ENCODE assay signal across 25 mouse cellular contexts in genomic region chr14:117659198-117659761, GRCm38 (mm10).
"Had no signal": no experiment of that assay in that cellular context is flagged by ENCODE, and none has a peak within 500 bp of the region (broad histone marks: within the 10 kb centered on the region; RNA-seq: fewer than 3 reads in every experiment).

No protein-coding gene starts in this region.

- H3K27ac ChIP-seq: gastrocnemius, adult 2 months; heart, embryonic 10.5 days; hindbrain, embryonic 10.5 days; hindbrain, embryonic 12.5 days; hindbrain, embryonic 14.5 days; intestine, embryonic 15.5 days; layer of hippocampus, adult 2 months; left cerebral cortex, adult 2 months; limb, embryonic 12.5 days; liver, embryonic 13.5 days; liver, embryonic 15.5 days had no signal

- H3K4me1 ChIP-seq: heart, embryonic 10.5 days; heart, embryonic 12.5 days; hindbrain, embryonic 10.5 days; intestine, embryonic 15.5 days; limb, embryonic 12.5 days; liver, embryonic 13.5 days; liver, embryonic 15.5 days had no signal

- H3K4me2 ChIP-seq: heart, embryonic 12.5 days; hindbrain, embryonic 12.5 days; hindbrain, embryonic 14.5 days; intestine, embryonic 15.5 days; limb, embryonic 12.5 days; liver, embryonic 13.5 days; liver, embryonic 15.5 days had no signal

- H3K4me3 ChIP-seq: gastrocnemius, adult 2 months; heart, embryonic 10.5 days; heart, embryonic 12.5 days; hindbrain, embryonic 10.5 days; hindbrain, embryonic 12.5 days; intestine, embryonic 15.5 days; layer of hippocampus, adult 2 months; left cerebral cortex, adult 2 months; limb, embryonic 12.5 days; liver, embryonic 13.5 days; liver, embryonic 15.5 days had no signal

- H3K9ac ChIP-seq: heart, embryonic 12.5 days; hindbrain, embryonic 12.5 days; hindbrain, embryonic 14.5 days; intestine, embryonic 15.5 days; limb, embryonic 12.5 days; liver, embryonic 13.5 days; liver, embryonic 15.5 days; liver, postnatal 0 days had no signal

- ATAC-seq: hindbrain, embryonic 16.5 days; inflammation-experienced regulatory T-cells, adult 6 months; intestine, embryonic 15.5 days; intestine, postnatal 0 days; liver, postnatal 0 days had no signal

- H3K9me3 ChIP-seq: heart, embryonic 10.5 days; heart, embryonic 12.5 days; hindbrain, embryonic 10.5 days; hindbrain, embryonic 12.5 days; intestine, embryonic 15.5 days; limb, embryonic 12.5 days; liver, embryonic 15.5 days had no signal

- H3K27me3 ChIP-seq: heart, embryonic 12.5 days; hindbrain, embryonic 12.5 days; intestine, embryonic 15.5 days; limb, embryonic 12.5 days; liver, embryonic 13.5 days; liver, embryonic 15.5 days had no signal

- DNase-seq: gastrocnemius, adult 2 months; gastrocnemius, postnatal 10 days; gastrocnemius, postnatal 25 days; heart, adult 18-20 months; heart, postnatal 10 days; heart, postnatal 4 days; kidney, adult 2 months; kidney, postnatal 25 days; kidney, postnatal 4 days; liver; liver, embryonic 13.5 days; liver, postnatal 0 days had no signal

- H3K36me3 ChIP-seq: heart, embryonic 10.5 days; heart, embryonic 12.5 days; hindbrain, embryonic 10.5 days; hindbrain, embryonic 12.5 days; intestine, embryonic 15.5 days; limb, embryonic 12.5 days; liver, embryonic 13.5 days; liver, embryonic 15.5 days had no signal
